Mouse (Mus musculus): ENCODE data around the gene Lrtm1. TPM values are rescaled to one million over a fixed set of nuclear protein-coding genes. Genes with fewer than 3 reads are reported as not detected.

Lrtm1 gene
- 100 to 1,000 TPM; 112 to 117 TPM for total RNA-seq (2021)

GRCm38 (mm10) chr14:29017883-29018282 is at the start of gene Lrtm1:
Lrtm1 (plus strand) TSS chr14:29018208.
- DNase-seq = peak; percentile 82 to 84

DNA sequence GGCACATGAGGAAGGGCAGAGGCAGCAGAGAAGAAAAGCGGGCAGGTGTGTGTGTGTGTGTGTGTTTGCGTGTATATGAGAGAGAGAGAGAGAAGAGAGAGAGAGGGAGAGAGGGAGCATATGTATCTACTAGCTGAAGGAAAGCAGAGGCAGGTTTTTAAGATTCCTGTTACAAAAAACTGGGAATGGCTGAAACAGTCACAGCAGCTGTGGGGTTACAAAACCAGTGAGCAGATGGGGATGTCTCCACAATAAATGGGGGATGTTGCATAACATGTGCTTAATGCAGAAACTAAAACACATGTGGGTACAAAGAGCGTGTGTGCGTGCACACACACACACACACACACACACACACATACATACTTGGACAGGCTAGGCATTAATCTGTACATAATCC is 48.8 kb upstream of the Lrtm1 start:
- no peak for DNase-seq
- intact Hi-C loops (cut with DNase I) = no loop called here

More at GRCm38 (mm10) chr14:29017883-29018282, at the start of gene Lrtm1:
- intact Hi-C loops (cut with DNase I) = loop anchor here (2.0 kb wide), 1 partner anchor 23 kb away; no protein-coding TSS in a partner anchor

DNA sequence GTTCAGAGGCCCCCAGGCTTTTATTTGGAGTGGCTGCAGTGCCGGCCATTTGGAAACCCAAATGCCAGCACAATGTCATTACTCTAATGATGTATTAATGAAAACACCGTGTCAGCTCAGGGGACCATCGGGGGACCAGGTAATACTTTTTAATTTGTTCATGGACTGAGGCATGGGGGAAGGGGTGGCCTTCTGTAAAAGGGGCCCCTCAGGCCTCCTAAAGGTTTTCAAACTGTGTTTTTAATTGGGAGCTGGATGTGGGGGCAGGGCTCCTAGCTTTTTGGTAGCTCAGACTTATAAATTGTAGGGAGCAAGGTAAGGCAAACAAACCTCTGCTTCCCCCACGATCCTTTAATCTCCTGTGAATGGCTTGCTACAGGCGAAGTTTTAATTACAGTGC is 45.4 kb upstream of the Lrtm1 start:
- intact Hi-C loops (cut with DNase I) = no loop called here
- no peak for DNase-seq

DNA sequence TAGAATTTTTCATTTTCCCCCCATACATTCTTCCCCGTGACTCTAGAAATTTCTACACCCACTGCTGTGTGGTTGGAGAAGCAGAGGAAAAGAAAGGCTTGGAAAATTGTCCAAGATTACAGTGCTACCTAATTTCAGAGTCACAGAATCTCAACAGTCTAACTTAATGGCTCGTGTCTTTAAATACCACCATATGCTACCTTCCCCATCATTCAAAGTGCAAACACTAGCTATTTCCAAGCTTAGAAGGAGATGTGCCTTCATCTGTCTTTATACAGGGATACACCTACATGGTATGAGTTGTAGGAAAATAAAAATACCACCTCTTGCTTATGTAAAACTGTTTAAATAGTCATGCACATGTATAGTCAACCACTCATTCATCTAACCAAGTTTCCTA is 38.8 kb upstream of the Lrtm1 start:
- no peak for DNase-seq

GRCm38 (mm10) chr14:28980482-28980881 is 37.5 kb upstream of the Lrtm1 start:
- no peak for DNase-seq
- intact Hi-C loops (cut with DNase I) = no loop called here

More for the DNA sequence above, 38.8 kb upstream of the Lrtm1 start:
- intact Hi-C loops (cut with DNase I) = no loop called here

GRCm38 (mm10) chr14:28984276-28984675 is 33.7 kb upstream of the Lrtm1 start:
- intact Hi-C loops (cut with DNase I) = no loop called here
- no peak for DNase-seq

GRCm38 (mm10) chr14:28988211-28988900 is 29.7 kb upstream of the Lrtm1 start:
- intact Hi-C loops (cut with DNase I) = no loop called here

GRCm38 (mm10) chr14:28996569-28996968 is 21.4 kb upstream of the Lrtm1 start:
- intact Hi-C loops (cut with DNase I) = no loop called here
- no peak for DNase-seq

More at GRCm38 (mm10) chr14:28988211-28988900, 29.7 kb upstream of the Lrtm1 start:
- DNase-seq = no peak

GRCm38 (mm10) chr14:29005228-29005840 is 12.7 kb upstream of the Lrtm1 start:
- intact Hi-C loops (cut with DNase I) = no loop called here
- no peak for DNase-seq

DNA sequence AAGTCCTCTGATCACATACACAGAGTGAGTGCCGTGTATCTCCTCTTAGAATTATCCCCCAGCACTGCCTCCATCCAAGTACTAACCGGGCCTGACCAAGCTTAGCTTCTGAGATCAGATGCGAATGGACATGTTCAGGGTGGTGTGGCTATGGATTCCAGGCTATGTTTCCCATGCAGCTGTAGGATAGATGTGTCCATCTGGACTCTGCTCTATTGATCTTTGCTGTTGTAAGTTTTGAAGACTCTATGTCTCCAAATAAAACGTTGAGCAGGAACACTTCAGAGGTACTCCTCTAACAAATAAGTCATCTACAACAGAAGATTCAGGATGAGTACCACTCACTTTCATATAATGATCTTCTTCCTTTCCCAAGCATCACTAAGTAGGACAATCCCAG is 8.4 kb upstream of the Lrtm1 start:
- intact Hi-C loops (cut with DNase I) = no loop called here
- no peak for DNase-seq

- no peak for DNase-seq
- intact Hi-C loops (cut with DNase I) = no loop called here
Measured at GRCm38 (mm10) chr14:29013161-29013560, 4.8 kb upstream of the Lrtm1 start.

DNA sequence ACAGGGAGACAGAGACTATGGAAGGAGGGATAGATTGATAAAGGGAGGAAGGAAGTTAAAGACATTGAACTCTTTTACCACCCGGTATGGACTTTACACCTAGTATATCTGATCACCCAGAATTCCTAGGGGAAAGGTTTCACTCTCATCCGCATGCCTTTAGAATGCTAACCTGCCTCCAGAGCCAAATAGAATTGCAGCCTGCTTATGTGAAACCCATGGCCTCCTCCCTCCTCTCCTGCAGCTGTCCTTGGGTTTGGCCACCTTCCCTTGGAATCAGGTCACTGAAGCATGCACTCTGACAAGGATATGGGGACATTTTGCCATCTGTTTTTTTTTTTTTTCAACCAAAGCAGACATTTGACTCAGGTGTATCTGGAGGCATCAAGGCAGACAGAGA is 3.3 kb upstream of the Lrtm1 start:
- intact Hi-C loops (cut with DNase I) = no loop called here
- DNase-seq = no peak

DNA sequence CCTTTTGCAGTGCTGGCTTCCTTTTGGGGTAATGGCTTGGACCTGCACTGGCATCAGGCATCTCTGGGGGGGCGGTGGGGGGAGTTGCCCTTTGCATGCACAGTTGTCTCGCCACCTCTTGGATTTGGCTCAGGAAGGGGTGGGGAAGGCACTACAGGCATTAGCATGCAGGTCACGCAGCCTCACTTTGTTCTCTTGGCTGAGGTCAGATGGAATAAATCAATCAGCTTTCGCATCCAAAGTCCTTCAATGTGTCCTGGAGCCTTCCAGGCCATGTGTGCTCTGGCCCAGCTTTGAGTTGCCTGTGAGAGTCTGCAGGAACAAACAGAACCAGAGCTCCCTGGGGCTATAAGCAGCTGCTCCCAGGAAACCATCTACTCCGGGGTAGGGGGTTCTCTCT is 2.1 kb upstream of the Lrtm1 start:
- no peak for DNase-seq
- intact Hi-C loops (cut with DNase I) = no loop called here

DNA sequence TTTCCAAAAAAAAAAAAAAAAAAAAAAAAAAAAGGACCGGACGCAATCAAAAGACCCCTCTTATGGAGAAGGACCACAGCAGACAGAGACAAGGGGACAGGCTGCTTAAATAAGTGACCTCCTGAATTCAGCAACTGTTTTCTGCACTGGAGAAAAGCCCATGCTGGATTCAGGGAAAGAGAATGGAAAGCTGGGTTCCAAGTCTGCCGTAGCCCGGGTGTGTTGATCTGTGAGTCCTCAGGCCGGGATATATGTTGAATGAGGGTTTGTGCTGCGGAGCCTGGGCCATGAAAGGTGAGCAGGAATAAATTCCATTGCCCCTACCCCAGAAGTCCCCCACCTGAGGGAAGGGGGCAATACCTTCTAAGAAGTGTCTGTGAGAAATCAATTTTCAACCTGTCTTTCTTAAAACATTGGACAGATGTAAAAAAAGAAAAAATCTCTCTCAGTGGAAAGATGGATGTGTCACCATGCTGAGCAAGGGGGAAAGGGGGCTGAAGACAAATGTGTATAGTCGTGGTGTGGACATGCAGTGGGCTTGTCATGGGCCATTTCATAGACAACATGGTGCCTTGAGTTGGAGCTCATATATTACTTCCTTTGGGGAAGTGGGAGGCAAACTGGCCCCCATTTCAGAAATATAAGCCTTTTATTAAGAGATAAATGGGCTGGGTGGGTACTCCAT is 450 bp downstream of the Lrtm1 start:
- intact Hi-C loops (cut with DNase I) = loop anchor here (2.0 kb wide), 1 partner anchor 22 kb away; no protein-coding TSS in a partner anchor
- DNase-seq = no peak

DNA sequence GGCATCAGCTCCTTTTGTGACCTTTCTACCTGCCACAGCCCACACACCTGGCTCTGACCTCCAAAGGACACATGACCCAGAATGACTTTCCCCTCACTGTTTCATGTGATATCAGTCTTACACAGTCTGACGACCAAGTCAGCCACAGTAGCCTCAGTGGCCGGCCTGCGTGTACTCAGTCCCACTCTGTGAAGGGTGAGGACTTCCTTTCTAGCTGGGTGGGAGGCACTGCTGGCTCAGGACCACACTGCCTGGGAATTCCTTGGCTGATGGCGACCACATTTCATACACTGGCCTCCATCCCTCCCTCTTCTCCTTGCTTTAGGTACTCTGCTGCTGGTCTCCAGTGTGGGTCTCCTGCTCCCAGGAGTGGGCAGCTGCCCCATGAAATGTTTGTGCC is 3.3 kb downstream of the Lrtm1 start:
- DNase-seq = no peak
- intact Hi-C loops (cut with DNase I) = no loop called here

DNA sequence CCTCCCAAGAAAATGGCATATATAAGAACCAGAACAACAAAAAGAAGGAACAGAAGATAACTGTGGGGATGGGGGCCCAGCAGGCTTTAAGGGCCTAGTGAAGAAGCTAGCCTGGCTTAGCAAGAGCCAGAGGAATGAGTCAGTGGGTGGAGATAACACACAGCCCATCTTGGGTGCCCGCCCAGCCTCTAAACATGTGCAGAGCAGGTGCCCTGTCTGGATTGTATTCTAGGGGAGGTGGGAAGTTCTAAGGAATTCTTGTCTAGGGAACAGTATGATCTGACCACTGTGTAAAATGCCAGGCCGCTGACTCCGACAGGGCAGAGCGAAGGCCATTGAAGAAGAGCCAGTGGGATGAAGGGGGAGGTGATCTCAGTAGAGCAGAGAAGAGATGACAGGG is 5.2 kb downstream of the Lrtm1 start:
- peak; percentile 57 to 72 for DNase-seq
- intact Hi-C loops (cut with DNase I) = no loop called here

DNA sequence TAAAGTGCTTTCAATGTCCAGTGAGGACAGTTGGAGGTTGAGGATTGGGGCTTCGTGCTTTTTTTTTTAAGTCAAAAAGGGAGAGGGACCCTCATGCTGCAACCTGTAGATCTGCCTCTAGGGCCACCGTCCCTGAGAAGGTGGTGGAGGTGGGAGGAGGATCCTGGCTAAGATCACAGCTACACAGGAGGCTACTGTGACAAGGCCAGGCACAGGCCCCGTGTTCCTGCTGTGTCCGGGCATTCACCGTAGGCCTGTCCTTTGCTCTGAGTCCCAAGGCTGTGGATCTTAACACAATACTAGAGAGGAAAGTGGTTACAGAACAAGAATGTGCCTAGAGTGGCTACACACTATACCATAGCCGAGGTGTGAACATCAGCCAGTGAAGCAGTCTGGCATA is 7.3 kb downstream of the Lrtm1 start:
- no peak for DNase-seq
- intact Hi-C loops (cut with DNase I) = no loop called here

- intact Hi-C loops (cut with DNase I) = no loop called here
- no peak for DNase-seq
Measured at GRCm38 (mm10) chr14:29027276-29027675, 9.3 kb downstream of the Lrtm1 start.

DNA sequence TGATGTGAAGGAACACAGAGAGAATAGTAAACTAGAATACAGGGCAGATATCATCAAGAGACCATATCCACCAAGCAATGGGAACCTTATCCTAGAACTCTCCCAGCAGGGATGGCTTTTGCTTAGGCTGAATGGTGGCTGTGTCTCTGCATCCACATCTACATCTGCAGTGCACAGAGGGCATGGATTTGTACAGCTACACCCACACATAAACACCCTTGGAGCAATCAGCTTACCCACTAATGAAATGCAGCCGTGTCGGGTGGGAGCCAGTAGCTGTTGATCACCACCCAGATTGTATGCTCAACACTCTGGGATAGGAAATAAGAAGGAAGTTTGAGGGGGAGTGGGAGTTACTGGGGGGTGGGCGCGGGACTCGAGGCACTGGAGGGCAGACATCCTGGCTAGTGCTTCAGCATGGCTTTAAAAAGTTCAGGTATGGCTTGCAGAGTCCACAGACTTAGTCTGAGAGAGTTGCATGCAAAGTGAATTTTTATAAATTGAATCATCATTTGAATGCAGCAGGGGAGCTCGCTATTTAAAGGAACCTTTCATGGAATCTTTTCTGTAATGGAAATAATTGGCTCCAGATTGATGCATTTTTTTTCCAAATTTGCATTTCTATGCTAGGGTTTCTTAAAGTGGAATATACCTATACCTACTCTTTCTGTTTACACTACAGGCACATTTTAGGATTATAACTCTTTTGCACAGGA is 10.5 kb downstream of the Lrtm1 start:
- intact Hi-C loops (cut with DNase I) = no loop called here
- no peak for DNase-seq

DNA sequence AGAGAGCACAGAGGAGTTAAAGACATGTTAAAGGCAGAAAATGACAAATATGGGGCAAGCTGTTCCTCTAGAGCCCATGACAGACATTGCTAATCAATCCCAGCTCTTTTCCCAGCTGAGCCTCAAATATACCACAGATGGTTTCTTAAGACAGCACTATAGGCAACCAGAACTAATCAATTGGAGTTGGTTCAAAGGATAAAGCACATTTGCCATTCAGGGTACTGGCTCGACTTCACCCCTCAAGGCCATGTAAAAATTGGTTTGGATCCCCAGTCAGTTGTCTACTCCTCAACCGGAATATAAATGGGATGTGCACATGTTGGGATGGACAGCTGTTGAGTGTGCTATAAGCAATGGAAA is 11.1 kb downstream of the Lrtm1 start:
- no peak for DNase-seq
- intact Hi-C loops (cut with DNase I) = no loop called here

DNA sequence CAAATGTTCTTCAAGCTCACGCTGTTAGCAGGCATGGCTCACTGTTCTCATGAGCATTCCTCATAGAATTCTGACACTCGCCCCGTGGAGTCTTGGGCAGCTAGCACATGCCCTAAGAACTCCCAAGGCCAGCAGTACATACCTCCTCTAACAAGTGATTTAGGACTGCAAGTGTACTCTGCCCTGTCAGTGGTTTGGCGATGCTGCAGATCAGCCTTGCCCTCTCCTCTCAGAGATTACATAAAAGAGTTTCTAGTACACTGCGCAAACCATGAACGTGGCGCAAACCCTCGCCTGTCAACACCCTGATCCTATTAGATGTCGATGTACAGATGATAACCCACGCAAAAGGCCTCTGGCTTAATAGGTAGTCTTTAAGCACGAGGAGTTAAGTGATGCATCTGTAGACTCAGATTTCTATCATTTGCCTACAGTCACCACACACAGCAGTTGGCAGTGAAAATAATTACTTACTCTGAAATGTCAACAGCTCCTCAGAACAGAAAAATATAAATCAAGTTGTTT is 11.9 kb downstream of the Lrtm1 start:
- no peak for DNase-seq
- intact Hi-C loops (cut with DNase I) = no loop called here
